9 mouse cellular contexts compared by ENCODE assay signal in the genomic region with DNA sequence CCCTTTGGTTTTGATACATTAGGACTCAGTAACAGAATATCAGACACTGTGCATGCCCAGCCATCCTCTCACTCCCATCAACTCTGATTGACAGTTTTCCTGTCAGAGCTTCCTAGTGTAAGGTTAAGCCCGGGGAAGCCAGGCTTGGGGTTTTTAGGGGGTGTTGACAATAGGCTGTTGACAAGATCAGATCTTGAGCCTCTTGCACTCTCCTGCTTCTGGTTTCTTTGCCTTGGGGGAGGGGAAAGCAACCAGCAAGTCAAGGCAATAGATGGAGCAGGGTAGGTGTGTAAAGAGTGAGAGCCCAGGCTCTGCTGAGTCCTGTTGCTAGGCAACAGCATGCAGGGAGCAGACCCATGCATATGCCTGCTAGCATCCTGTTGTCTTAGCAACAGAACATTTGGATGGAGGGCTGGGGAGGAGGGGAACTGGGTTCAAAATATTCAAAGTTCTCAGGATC.
DNase-seq lines count a peak whose midpoint lies in the region; ATAC-seq lines count a peak whose summit lies in the region.
"Had no signal": no experiment of that assay in that cellular context is flagged by ENCODE, and none has a peak within 500 bp of the region (broad histone marks: within the 10 kb centered on the region; RNA-seq: fewer than 3 reads in every experiment).

No protein-coding gene starts in this region.

- no peaks in the 10 kb centered on the region for H3K9me3 ChIP-seq in forebrain, embryonic 16.5 days (ENCODE audit: control insufficient read depth, low read length)

- H3K27ac ChIP-seq in forebrain, embryonic 16.5 days (ENCODE audit: low read length): peak overlapping the region; percentile 66
- H3K27ac ChIP-seq: liver, embryonic 14.5 days had no signal

- H3K4me1 ChIP-seq in forebrain, embryonic 16.5 days (replicated peaks; ENCODE audit: control insufficient read depth, insufficient read depth, low read length): peaks cover 12% of the 10 kb centered on the region

- 4% methylated on average over 1 of the region's 1 CpGs for WGBS in forebrain, embryonic 16.5 days

- ATAC-seq in forebrain, embryonic 16.5 days: peak; percentile 99
- no peak for ATAC-seq in CD4-positive, CD25-positive, alpha-beta regulatory T cell, adult 4 months

- no peak overlapping the region for H3K9ac ChIP-seq in forebrain, embryonic 16.5 days (replicated peaks; ENCODE audit: low read depth, low read length)
- H3K9ac ChIP-seq: liver, embryonic 14.5 days had no signal

- no peaks in the 10 kb centered on the region for H3K36me3 ChIP-seq in forebrain, embryonic 16.5 days (ENCODE audit: control insufficient read depth, insufficient read depth)

- no peak overlapping the region for H3K4me3 ChIP-seq in forebrain, embryonic 16.5 days (replicated peaks; ENCODE audit: low read length)

- no peaks in the 10 kb centered on the region for H3K27me3 ChIP-seq in forebrain, embryonic 16.5 days (replicated peaks; ENCODE audit: control insufficient read depth, insufficient read depth, low read length)

- DNase-seq in embryo, embryonic 11 days: peak; percentile 68
- DNase-seq in left cerebral cortex, adult 11 months (ENCODE audit: low spot score): peak; percentile 72
- DNase-seq in neural tube, embryonic 10.5 days (ENCODE audit: extremely low spot score, low spot score): peak; percentile 15
- no peak for DNase-seq in B cell, adult 2 months
- DNase-seq in urinary bladder, postnatal 4 days (ENCODE audit: low spot score in 2 of 2): no peak
- no peak for DNase-seq in kidney, adult 9 months

- peak overlapping the region; percentile 4; the same call in 1 of the 2 replicates for H3K4me2 ChIP-seq in forebrain, embryonic 16.5 days (ENCODE audit: low read length)

Comparison
In these comparisons a context has a peak if more than half of its experiments do, and no peak if none do; other contexts are left out.
1. DNase-seq: peak in embryo, embryonic 11 days (single experiment), left cerebral cortex, adult 11 months (single experiment) and neural tube, embryonic 10.5 days (single experiment); none in B cell, adult 2 months (0 of 2), urinary bladder, postnatal 4 days (0 of 2) and kidney, adult 9 months (single experiment).